Mouse (Mus musculus) embryonic facial prominence, embryonic 14.5 days (tissue): ENCODE measurements at regions not wholly inside any gene's neighbourhood (a gene's known extent, or its start where the extent isn't known, plus 50 kb on each side); places are given as distances from the start of the nearest gene placed in this dataset.
"Not testable (repeated sequence)": the region's sequence is repeated elsewhere in the genome, so short reads cannot be mapped to it uniquely, and the experiment has no call there.

Source experiments
- ATAC-seq: fragments of 200-750 bp; cut with Nextera tagmentation; 2 replicates; pipeline ENCODE4 v1.8.0; 2017; ENCODE audit warnings: low read depth, moderate number of reproducible peaks, moderate TSS enrichment
- DNase-seq: peaks from one replicate; pipeline ENCODE4 v3.0.0-alpha.2; 2015; ENCODE audit warnings: low spot score
- H3K27ac ChIP-seq: fragments of 300-500 bp; sonication (generic); replicated peaks from 2 replicates; pipeline ENCODE4 v1.5.1; 2014; ENCODE audit warnings: low read depth, mild to moderate bottlenecking, low read length, moderate library complexity
- H3K27me3 ChIP-seq: fragments of 300-500 bp; sonication (generic); replicated peaks from 2 replicates; pipeline ENCODE4 v1.6.1; 2014; ENCODE audit warnings: low read length; ENCODE audit not compliant: control insufficient read depth, insufficient read depth
- H3K36me3 ChIP-seq: fragments of 300-500 bp; sonication (generic); 2 replicates; pipeline ENCODE4 v1.6.1; 2014; ENCODE audit warnings: low read length, mixed read lengths; ENCODE audit not compliant: control insufficient read depth, insufficient read depth
- H3K4me1 ChIP-seq: fragments of 300-500 bp; sonication (generic); 2 replicates; pipeline ENCODE4 v1.6.1; 2014; ENCODE audit warnings: antibody characterized with exemption, low read length; ENCODE audit not compliant: control insufficient read depth, insufficient read depth
- H3K4me2 ChIP-seq: fragments of 300-500 bp; sonication (generic); 2 replicates; pipeline ENCODE4 v1.6.1; 2014; ENCODE audit warnings: low read depth, mild to moderate bottlenecking, low read length, moderate library complexity, mixed read lengths
- H3K4me3 ChIP-seq: fragments of 300-500 bp; sonication (generic); 2 replicates; pipeline ENCODE4 v1.5.1; 2014; ENCODE audit warnings: low read depth, mild to moderate bottlenecking, low read length
- H3K9ac ChIP-seq: fragments of 300-500 bp; sonication (generic); 2 replicates; pipeline ENCODE4 v1.6.1; 2014; ENCODE audit warnings: low read depth, mild to moderate bottlenecking, low read length, moderate library complexity, mixed read lengths
- H3K9me3 ChIP-seq: fragments of 300-500 bp; sonication (generic); 2 replicates; pipeline ENCODE4 v1.6.1; 2016; ENCODE audit warnings: low read length; ENCODE audit not compliant: control insufficient read depth
- WGBS: fragments of 180-500 bp; shearing (Covaris S2); extraction: QIAGEN DNeasy Blood & Tissue Kit; methylation state at CpG from one replicate; pipeline ENCODE4 v1.1.7; 2014; 5-methylcytosine and 5-hydroxymethylcytosine counted together

GRCm38 (mm10) chr3:3302657-3303056 lies 2447.9 kb upstream of the Gm8797 start:
- H3K4me1 ChIP-seq, DNase-seq, H3K9ac ChIP-seq, H3K27ac ChIP-seq, ATAC-seq, H3K27me3 ChIP-seq, H3K36me3 ChIP-seq, H3K9me3 ChIP-seq, H3K4me2 ChIP-seq, H3K4me3 ChIP-seq: not testable (repeated sequence)
- 24% methylated on average over 6 of the region's 6 CpGs for WGBS

GRCm38 (mm10) chr3:3308461-3308860 lies 2442.1 kb upstream of the Gm8797 start:
- DNase-seq (no peak), ATAC-seq (no peak)
- Histone ChIP-seq H3K36me3 (no peaks in the 10 kb centered on the region), H3K4me3 (no peak overlapping the region), H3K27me3 (no peaks in the 10 kb centered on the region), H3K9ac (no peak overlapping the region), H3K27ac (no peak overlapping the region), H3K9me3 (0 out of 2 replicates have a peak, but pooled peaks cover 5% of the 10 kb centered on the region), H3K4me2 (peak overlapping the region; percentile 33; the same call in 1 of the 2 replicates), H3K4me1 (no peaks in the 10 kb centered on the region)
- 52% methylated on average over 14 of the region's 14 CpGs for WGBS

- H3K4me1 ChIP-seq = no peaks in the 10 kb centered on the region
- ATAC-seq (no peak), DNase-seq (no peak)
- H3K9me3 ChIP-seq = 0 out of 2 replicates have a peak, but pooled peaks cover 5% of the 10 kb centered on the region
- H3K27ac ChIP-seq = no peak overlapping the region
- H3K36me3 ChIP-seq = no peaks in the 10 kb centered on the region
- no peaks in the 10 kb centered on the region for H3K27me3 ChIP-seq
- no peak overlapping the region for H3K4me3 ChIP-seq
- WGBS = 57% methylated on average over 18 of the region's 18 CpGs
- peak overlapping the region; percentile 33; the same call in 1 of the 2 replicates for H3K4me2 ChIP-seq
- no peak overlapping the region for H3K9ac ChIP-seq
Measured at GRCm38 (mm10) chr3:3308996-3309395, 2441.6 kb upstream of the Gm8797 start.

DNA sequence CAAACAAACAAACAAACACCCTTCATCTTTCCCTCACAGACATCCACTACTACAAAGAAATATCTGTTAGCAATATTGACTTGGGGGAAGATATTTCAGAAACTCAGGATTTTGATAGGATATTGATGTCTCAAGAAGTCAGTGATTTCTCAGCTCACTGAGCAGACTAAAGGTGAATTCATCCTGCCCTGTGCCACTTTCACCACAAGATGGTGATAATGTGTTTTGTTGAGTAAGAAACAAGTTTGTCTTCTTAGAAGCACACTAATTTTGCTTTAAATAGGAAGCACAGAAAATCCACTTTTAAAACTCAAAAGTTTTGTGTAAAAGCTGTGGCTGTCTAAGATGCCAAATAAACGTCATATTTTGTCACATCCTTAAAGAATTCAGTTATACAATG lies 2439.8 kb upstream of the Gm8797 start:
- 24% methylated on average over 1 of the region's 1 CpGs for WGBS

GRCm38 (mm10) chr3:3349634-3350033 lies 2401.0 kb upstream of the Gm8797 start:
- DNase-seq = peak; percentile 50

More for the DNA sequence above, 2439.8 kb upstream of the Gm8797 start:
- Histone ChIP-seq H3K27ac (no peak overlapping the region), H3K4me1 (no peaks in the 10 kb centered on the region), H3K9me3 (0 out of 2 replicates have a peak, but pooled peaks cover 5% of the 10 kb centered on the region), H3K36me3 (no peaks in the 10 kb centered on the region), H3K4me3 (no peak overlapping the region), H3K9ac (no peak overlapping the region), H3K27me3 (no peaks in the 10 kb centered on the region), H3K4me2 (no peak overlapping the region)
- peak; percentile 9 for DNase-seq
- ATAC-seq = no peak

DNA sequence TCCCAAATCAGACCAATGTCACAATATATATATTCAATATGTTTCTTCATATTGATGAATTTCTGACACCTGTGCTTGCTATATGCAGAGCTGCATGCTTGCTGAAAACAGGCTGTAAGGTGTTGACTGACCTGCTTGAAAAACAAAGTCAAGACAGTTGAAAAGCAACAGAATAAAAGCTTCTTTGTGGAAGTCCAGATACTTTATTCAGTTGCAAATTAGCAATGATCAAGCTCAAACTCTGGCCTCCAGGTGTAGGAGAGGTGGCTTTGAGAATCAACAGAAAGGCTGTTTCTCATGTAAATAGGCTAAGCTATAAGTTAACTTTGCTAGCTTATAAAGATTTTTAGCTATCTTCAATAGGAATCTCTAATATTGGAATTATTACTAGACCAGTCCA lies 2379.7 kb upstream of the Gm8797 start:
- not testable (repeated sequence) for ATAC-seq, H3K4me3 ChIP-seq, H3K27me3 ChIP-seq, H3K9ac ChIP-seq, H3K4me1 ChIP-seq, DNase-seq, H3K27ac ChIP-seq, H3K4me2 ChIP-seq, H3K9me3 ChIP-seq, H3K36me3 ChIP-seq

More at GRCm38 (mm10) chr3:3349634-3350033, 2401.0 kb upstream of the Gm8797 start:
- no peak overlapping the region for H3K4me3 ChIP-seq
- peak; percentile 70; the same call in 1 of the 2 replicates for ATAC-seq
- no peaks in the 10 kb centered on the region for H3K36me3 ChIP-seq
- no peaks in the 10 kb centered on the region for H3K9me3 ChIP-seq
- no peak overlapping the region for H3K27ac ChIP-seq
- H3K9ac ChIP-seq = no peak overlapping the region
- no peaks in the 10 kb centered on the region for H3K27me3 ChIP-seq
- 35% methylated on average over 5 of the region's 5 CpGs for WGBS
- H3K4me1 ChIP-seq = no peaks in the 10 kb centered on the region
- no peak overlapping the region for H3K4me2 ChIP-seq

- H3K36me3 ChIP-seq = no peaks in the 10 kb centered on the region
- no peaks in the 10 kb centered on the region for H3K9me3 ChIP-seq
- no peak overlapping the region for H3K4me2 ChIP-seq
- no peak overlapping the region for H3K27ac ChIP-seq
- no peaks in the 10 kb centered on the region for H3K4me1 ChIP-seq
- WGBS = 22% methylated on average over 3 of the region's 3 CpGs
- H3K9ac ChIP-seq = no peak overlapping the region
- peak; percentile 69 for DNase-seq
- H3K4me3 ChIP-seq = no peak overlapping the region
- ATAC-seq = no peak; the same call in 1 of the 2 replicates
- H3K27me3 ChIP-seq = no peaks in the 10 kb centered on the region
Measured at GRCm38 (mm10) chr3:3388056-3388770, 2362.4 kb upstream of the Gm8797 start.
